Mouse (Mus musculus): ENCODE data around the gene Ush2a.

DNA sequence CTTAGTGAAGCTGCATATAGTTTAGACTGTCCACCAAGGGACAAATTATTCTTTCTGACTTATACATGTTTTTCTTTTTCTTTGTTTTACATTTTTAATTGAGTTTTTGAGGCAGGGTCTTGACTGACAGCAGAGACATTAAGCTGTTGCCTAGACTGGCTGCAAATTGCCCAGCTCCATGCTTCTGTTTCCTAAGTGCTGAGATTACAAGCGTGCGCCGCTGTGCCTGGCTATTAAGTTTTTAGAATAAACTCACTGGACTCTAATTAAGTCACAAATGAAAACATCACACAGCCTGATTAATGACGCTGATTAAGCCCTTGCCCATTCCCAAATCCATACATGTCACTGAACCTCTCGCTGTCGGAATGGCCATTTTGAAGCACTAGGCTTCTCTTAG lies 7.2 kb downstream of the Ush2a start:
- TF ChIP-seq CTCF (IDR thresholded peaks at IDR 0.05; ENCODE audit: insufficient read depth, low read length) (no peak), POLR2A (IDR thresholded peaks at IDR 0.05; ENCODE audit: borderline replicate concordance, extremely low read depth, low read depth, low read length) (no peak)

All from lung, adult 2 months (tissue).